Mouse (Mus musculus): ENCODE measurements around the gene Prpf8.

Prpf8 gene

GRCm38 (mm10) chr11:75459751-75460102, 26.9 kb upstream of the Prpf8 start:
- no peak for DNase-seq (ENCODE audit: low spot score)

GRCm38 (mm10) chr11:75460103-75460843, 26.3 kb upstream of the Prpf8 start:
- peak; percentile 93 for DNase-seq (ENCODE audit: low spot score)

GRCm38 (mm10) chr11:75460844-75461742, 25.5 kb upstream of the Prpf8 start, which contains the start of gene Tlcd2:
Gene Tlcd2 (plus strand): TSS chr11:75461715.
- peak; percentile 98 for DNase-seq (ENCODE audit: low spot score)

GRCm38 (mm10) chr11:75461743-75462252, 24.8 kb upstream of the Prpf8 start:
- no peak for DNase-seq (ENCODE audit: low spot score)

GRCm38 (mm10) chr11:75462253-75462783, 24.3 kb upstream of the Prpf8 start:
- DNase-seq (ENCODE audit: low spot score) = no peak

GRCm38 (mm10) chr11:75462865-75463336, 23.7 kb upstream of the Prpf8 start:
- DNase-seq (ENCODE audit: low spot score) = no peak

- no peak for DNase-seq (ENCODE audit: low spot score)
Observed at GRCm38 (mm10) chr11:75463624-75464023, 23.0 kb upstream of the Prpf8 start.

- no peak for DNase-seq (ENCODE audit: low spot score)
Observed at GRCm38 (mm10) chr11:75464417-75464816, 22.2 kb upstream of the Prpf8 start.

- DNase-seq (ENCODE audit: low spot score) = no peak
Observed at GRCm38 (mm10) chr11:75465051-75465450, 21.6 kb upstream of the Prpf8 start.

- no peak for DNase-seq (ENCODE audit: low spot score)
Observed at GRCm38 (mm10) chr11:75466731-75467505, 19.7 kb upstream of the Prpf8 start.

GRCm38 (mm10) chr11:75467512-75468215, 19.0 kb upstream of the Prpf8 start:
- no peak for DNase-seq (ENCODE audit: low spot score)

- DNase-seq (ENCODE audit: low spot score) = no peak
Observed at GRCm38 (mm10) chr11:75468410-75468809, 18.2 kb upstream of the Prpf8 start.

- DNase-seq (ENCODE audit: low spot score) = no peak
Observed at GRCm38 (mm10) chr11:75469261-75469660, 17.4 kb upstream of the Prpf8 start.

- no peak for DNase-seq (ENCODE audit: low spot score)
Observed at GRCm38 (mm10) chr11:75470675-75471074, 15.9 kb upstream of the Prpf8 start.

GRCm38 (mm10) chr11:75472469-75473081, 14.0 kb upstream of the Prpf8 start:
- DNase-seq (ENCODE audit: low spot score) = no peak

- no peak for DNase-seq (ENCODE audit: low spot score)
Observed at GRCm38 (mm10) chr11:75473376-75473775, 13.2 kb upstream of the Prpf8 start.

- no peak for DNase-seq (ENCODE audit: low spot score)
Observed at GRCm38 (mm10) chr11:75486192-75486591, 424 bp upstream of the Prpf8 start.

GRCm38 (mm10) chr11:75487496-75487895, 880 bp downstream of the Prpf8 start:
- no peak for DNase-seq (ENCODE audit: low spot score)

- no peak for DNase-seq (ENCODE audit: low spot score)
Observed at GRCm38 (mm10) chr11:75494296-75495049, 7.9 kb downstream of the Prpf8 start.

- no peak for DNase-seq (ENCODE audit: low spot score)
Observed at GRCm38 (mm10) chr11:75498126-75498525, 11.5 kb downstream of the Prpf8 start.
